Mouse (Mus musculus): ENCODE measurements around the gene Teddm2. TPM values are rescaled to one million over a fixed set of nuclear protein-coding genes. Genes with fewer than 3 reads are reported as not detected.

Gene Teddm2
- total RNA-seq, 2 experiments from 2014 or later, result 3.4 to 3.9 TPM

DNA sequence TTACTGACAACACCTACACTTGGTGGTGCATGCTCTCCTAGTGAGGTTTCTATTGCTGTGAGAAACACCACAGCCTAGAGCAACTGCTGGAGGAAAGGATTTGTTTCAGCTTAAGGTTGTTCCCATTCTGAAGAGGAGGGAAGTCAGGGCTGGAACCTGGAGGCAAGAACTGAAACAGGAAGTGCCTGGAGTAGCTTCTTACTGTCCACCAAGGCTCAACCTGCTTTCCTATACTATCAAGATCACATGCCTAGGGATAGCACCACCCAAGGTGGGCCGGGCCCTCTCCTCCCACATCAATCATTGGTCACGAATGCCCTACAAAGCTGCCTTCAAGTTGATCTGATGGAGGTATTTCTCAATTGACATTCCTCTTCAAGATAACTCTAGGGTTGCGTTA lies 21.6 kb upstream of the Teddm2 start:
- no peak overlapping the region for H3K4me3 ChIP-seq
- TF ChIP-seq CTCF (IDR thresholded peaks at IDR 0.05), result no peak
- intact Hi-C loops (cut with DNase I), result no loop called here
- DNase-seq (ENCODE audit: extremely low spot score in 1 of 2, low spot score in 2 of 2), result no peak
- no peak overlapping the region for H3K27ac ChIP-seq

- DNase-seq (ENCODE audit: extremely low spot score in 1 of 2, low spot score in 2 of 2), result no peak
- intact Hi-C loops (cut with DNase I), result no loop called here
These were observed 18.6 kb upstream of the Teddm2 start for GRCm38 (mm10) chr1:153918521-153919206.

GRCm38 (mm10) chr1:153913869-153914268 lies 13.8 kb upstream of the Teddm2 start:
- no peak for TF ChIP-seq CTCF (IDR thresholded peaks at IDR 0.05)
- Histone ChIP-seq H3K27ac (no peak overlapping the region; the same call in 1 of the 2 replicates), H3K4me3 (no peak overlapping the region)
- DNase-seq (ENCODE audit: extremely low spot score in 1 of 2, low spot score in 2 of 2), result no peak
- intact Hi-C loops (cut with DNase I), result no loop called here

More at GRCm38 (mm10) chr1:153918521-153919206, 18.6 kb upstream of the Teddm2 start:
- no peak overlapping the region for H3K4me3 ChIP-seq
- TF ChIP-seq CTCF (IDR thresholded peaks at IDR 0.05), result no peak
- no peak overlapping the region for H3K27ac ChIP-seq

DNA sequence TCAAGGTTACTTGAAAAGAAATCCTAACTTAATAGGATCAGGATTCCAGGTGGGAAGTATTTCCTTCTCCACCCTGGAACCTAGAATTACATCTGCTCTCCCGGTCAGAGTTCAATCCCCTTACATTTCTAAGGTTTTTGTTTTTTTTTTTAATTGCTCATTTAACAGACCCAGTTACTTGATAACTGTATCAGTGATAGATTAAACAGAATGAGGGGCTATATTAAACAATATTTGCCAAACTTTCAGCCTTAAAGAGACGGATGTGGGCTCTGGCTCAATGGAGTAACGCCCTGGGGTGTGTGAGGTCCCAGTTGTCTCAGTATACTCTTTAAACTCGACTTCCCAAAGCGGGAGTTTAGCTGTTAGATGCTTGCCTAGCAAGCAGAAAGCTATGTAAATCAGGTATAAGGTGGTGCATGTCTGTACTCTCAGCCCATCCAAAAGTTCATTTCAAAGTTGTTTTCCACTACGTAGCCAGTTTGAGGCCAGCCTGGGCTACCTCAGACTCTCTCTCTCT lies 11.3 kb upstream of the Teddm2 start:
- intact Hi-C loops (cut with DNase I), result no loop called here
- Histone ChIP-seq H3K4me3 (no peak overlapping the region), H3K27ac (no peak overlapping the region)
- TF ChIP-seq CTCF (IDR thresholded peaks at IDR 0.05), result no peak
- DNase-seq (ENCODE audit: extremely low spot score in 1 of 2, low spot score in 2 of 2), result no peak

GRCm38 (mm10) chr1:153910423-153910822 lies 10.4 kb upstream of the Teddm2 start:
- TF ChIP-seq CTCF (IDR thresholded peaks at IDR 0.05), result no peak
- no peak for DNase-seq (ENCODE audit: extremely low spot score in 1 of 2, low spot score in 2 of 2)
- peak overlapping the region; percentile 57; the same call in 1 of the 2 replicates for H3K27ac ChIP-seq
- no peak overlapping the region for H3K4me3 ChIP-seq
- intact Hi-C loops (cut with DNase I), result no loop called here

GRCm38 (mm10) chr1:153909963-153910291 lies 9.9 kb upstream of the Teddm2 start:
- Histone ChIP-seq H3K27ac (peak overlapping the region; percentile 57), H3K4me3 (no peak overlapping the region)
- intact Hi-C loops (cut with DNase I), result no loop called here
- no peak for DNase-seq (ENCODE audit: extremely low spot score in 1 of 2, low spot score in 2 of 2)
- TF ChIP-seq CTCF (IDR thresholded peaks at IDR 0.05), result no peak

- H3K4me3 ChIP-seq, result no peak overlapping the region
- H3K27ac ChIP-seq, result peak overlapping the region; percentile 57; the same call in 1 of the 2 replicates
- intact Hi-C loops (cut with DNase I), result no loop called here
- DNase-seq (ENCODE audit: extremely low spot score in 1 of 2, low spot score in 2 of 2), result no peak
- no peak for TF ChIP-seq CTCF (IDR thresholded peaks at IDR 0.05)
These were observed 9.4 kb upstream of the Teddm2 start for GRCm38 (mm10) chr1:153909213-153909962.

- no peak for TF ChIP-seq CTCF (IDR thresholded peaks at IDR 0.05)
- Histone ChIP-seq H3K27ac (no peak overlapping the region), H3K4me3 (no peak overlapping the region)
- no peak for DNase-seq (ENCODE audit: extremely low spot score in 1 of 2, low spot score in 2 of 2)
- intact Hi-C loops (cut with DNase I), result no loop called here
These were observed 8.7 kb upstream of the Teddm2 start for GRCm38 (mm10) chr1:153908741-153909140.

DNA sequence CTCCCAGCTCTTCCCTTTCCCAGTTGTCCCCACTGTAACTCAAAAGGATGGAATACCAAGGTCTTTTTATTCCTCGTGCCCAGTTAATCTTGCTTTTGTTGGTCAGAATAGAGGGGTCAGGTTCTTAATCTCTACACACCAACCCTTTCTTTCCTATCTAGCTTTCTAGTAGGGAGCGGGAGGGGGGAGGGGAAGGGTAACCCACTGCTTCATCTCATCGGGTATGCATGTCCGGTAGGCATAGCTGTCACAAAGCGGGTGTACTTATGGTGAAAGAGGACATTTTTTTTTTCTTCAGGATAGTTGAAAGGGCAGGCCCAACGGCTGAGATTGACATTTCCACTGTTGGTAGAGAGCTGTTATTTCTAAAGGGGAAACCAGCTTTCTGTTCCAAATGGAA lies 8.2 kb upstream of the Teddm2 start:
- H3K4me3 ChIP-seq, result no peak overlapping the region
- no peak overlapping the region for H3K27ac ChIP-seq
- no peak for TF ChIP-seq CTCF (IDR thresholded peaks at IDR 0.05)
- no peak for DNase-seq (ENCODE audit: extremely low spot score in 1 of 2, low spot score in 2 of 2)
- intact Hi-C loops (cut with DNase I), result no loop called here

- no peak for TF ChIP-seq CTCF (IDR thresholded peaks at IDR 0.05)
- no peak for DNase-seq (ENCODE audit: extremely low spot score in 1 of 2, low spot score in 2 of 2)
- Histone ChIP-seq H3K27ac (peak overlapping the region; percentile 36; the same call in 1 of the 2 replicates), H3K4me3 (peak overlapping the region; percentile 59)
- intact Hi-C loops (cut with DNase I), result no loop called here
These were observed 5.9 kb upstream of the Teddm2 start for GRCm38 (mm10) chr1:153905884-153906283.

- peak overlapping the region; percentile 74; the same call in 1 of the 2 replicates for H3K27ac ChIP-seq
- intact Hi-C loops (cut with DNase I), result no loop called here
- peak overlapping the region; percentile 59 for H3K4me3 ChIP-seq
- no peak for TF ChIP-seq CTCF (IDR thresholded peaks at IDR 0.05)
- no peak for DNase-seq (ENCODE audit: extremely low spot score in 1 of 2, low spot score in 2 of 2)
These were observed 4.2 kb upstream of the Teddm2 start for GRCm38 (mm10) chr1:153904236-153904635.

- no peak for TF ChIP-seq CTCF (IDR thresholded peaks at IDR 0.05)
- no peak for DNase-seq (ENCODE audit: extremely low spot score in 1 of 2, low spot score in 2 of 2)
- peak overlapping the region; percentile 59 for H3K4me3 ChIP-seq
- intact Hi-C loops (cut with DNase I), result no loop called here
- H3K27ac ChIP-seq, result peak overlapping the region; percentile 88
These were observed 3.0 kb upstream of the Teddm2 start for GRCm38 (mm10) chr1:153903006-153903405.

Measured in left cerebral cortex, adult 2 months (tissue).